Mouse (Mus musculus) limb, embryonic 12.5 days (tissue): ENCODE measurements at regions not wholly inside any gene's neighbourhood (a gene's known extent, or its start where the extent isn't known, plus 50 kb on each side); places are given as distances from the start of the nearest gene placed in this dataset. TPM values are rescaled to one million over a fixed set of nuclear protein-coding genes. Genes with fewer than 3 reads are reported as not detected.

Experiments used
- ATAC-seq: fragments of 200-750 bp; cut with Nextera tagmentation; 2 replicates; pipeline ENCODE4 v1.8.0; 2017; ENCODE audit warnings: low read depth, moderate TSS enrichment; ENCODE audit not compliant: insufficient number of reproducible peaks, insufficient read depth, low FRiP score, low TSS enrichment
- H3K27ac ChIP-seq: fragments of 300-500 bp; sonication (generic); 2 replicates; pipeline ENCODE4 v1.5.1; 2016; ENCODE audit warnings: mild to moderate bottlenecking, moderate library complexity
- H3K27me3 ChIP-seq: fragments of 300-500 bp; sonication (generic); 2 replicates; pipeline ENCODE4 v1.6.1; 2016; ENCODE audit warnings: mild to moderate bottlenecking, moderate library complexity
- H3K36me3 ChIP-seq: fragments of 300-500 bp; sonication (generic); 2 replicates; pipeline ENCODE4 v1.6.1; 2016; ENCODE audit warnings: mild to moderate bottlenecking, moderate library complexity
- H3K4me1 ChIP-seq: fragments of 300-500 bp; sonication (generic); replicated peaks from 2 replicates; pipeline ENCODE4 v1.6.1; 2016
- H3K4me2 ChIP-seq: fragments of 300-500 bp; sonication (generic); 2 replicates; pipeline ENCODE4 v1.6.1; 2016; ENCODE audit warnings: mild to moderate bottlenecking, moderate library complexity
- H3K4me3 ChIP-seq: fragments of 300-500 bp; sonication (generic); replicated peaks from 2 replicates; pipeline ENCODE4 v1.5.1; 2016; ENCODE audit warnings: mild to moderate bottlenecking
- H3K9ac ChIP-seq: fragments of 300-500 bp; sonication (generic); replicated peaks from 2 replicates; pipeline ENCODE4 v1.6.1; 2016; ENCODE audit warnings: mild to moderate bottlenecking, moderate library complexity
- H3K9me3 ChIP-seq: fragments of 300-500 bp; sonication (generic); 2 replicates; pipeline ENCODE4 v1.6.1; 2016; ENCODE audit warnings: mild to moderate bottlenecking, moderate library complexity
- WGBS: fragments of 180-500 bp; shearing (Covaris S2); methylation state at CpG from one replicate; pipeline ENCODE4 v1.1.7; 2016; 5-methylcytosine and 5-hydroxymethylcytosine counted together
- microRNA-seq: library from miRNA; unstranded; fragments of <30 nt; microRNA quantifications from one replicate; pipeline ENCODE4, GENCODE M21; 2017

GRCm38 (mm10) chr2:172148736-172149135, 99.6 kb upstream of the Mc3r start:
- no peak overlapping the region for H3K4me3 ChIP-seq
- no peak overlapping the region for H3K4me2 ChIP-seq
- H3K36me3 ChIP-seq: no peaks in the 10 kb centered on the region
- H3K9me3 ChIP-seq: peaks cover 9% of the 10 kb centered on the region; the same call in 1 of the 2 replicates
- H3K27me3 ChIP-seq: no peaks in the 10 kb centered on the region
- no peak overlapping the region for H3K9ac ChIP-seq
- 88% methylated on average over 4 of the region's 4 CpGs for whole genome bisulfite sequencing
- ATAC-seq: no peak
- H3K27ac ChIP-seq: no peak overlapping the region
- no peaks in the 10 kb centered on the region for H3K4me1 ChIP-seq

- no peak overlapping the region for H3K27ac ChIP-seq
- WGBS: 91% methylated on average over 4 of the region's 4 CpGs
- no peak overlapping the region for H3K4me2 ChIP-seq
- ATAC-seq: no peak
- H3K9me3 ChIP-seq: peaks cover 9% of the 10 kb centered on the region; the same call in 1 of the 2 replicates
- no peaks in the 10 kb centered on the region for H3K27me3 ChIP-seq
- no peaks in the 10 kb centered on the region for H3K4me1 ChIP-seq
- no peaks in the 10 kb centered on the region for H3K36me3 ChIP-seq
- H3K4me3 ChIP-seq: no peak overlapping the region
- H3K9ac ChIP-seq: no peak overlapping the region
Measured at GRCm38 (mm10) chr2:172149734-172150133, 98.6 kb upstream of the Mc3r start.

DNA sequence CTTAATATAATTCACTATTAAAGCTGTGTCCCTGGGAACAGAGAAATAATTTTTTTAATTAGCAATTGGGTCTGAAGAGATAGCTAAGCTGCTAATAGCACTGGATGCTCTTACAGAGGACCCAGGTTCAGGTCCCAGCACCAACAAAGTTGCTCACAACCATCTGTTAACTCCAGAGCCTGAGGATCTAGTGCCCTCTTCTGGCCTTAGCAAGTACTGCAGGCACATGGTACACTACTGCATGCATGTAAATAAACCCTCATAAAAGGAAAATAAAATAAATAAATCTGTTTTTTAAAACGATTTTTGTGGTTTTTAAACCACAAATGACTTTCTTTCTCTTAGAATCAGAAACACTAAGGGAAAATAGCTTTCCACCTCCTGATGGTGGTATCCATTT, 97.4 kb upstream of the Mc3r start:
- Histone ChIP-seq H3K36me3 (no peaks in the 10 kb centered on the region), H3K4me3 (no peak overlapping the region), H3K4me1 (no peaks in the 10 kb centered on the region), H3K27me3 (no peaks in the 10 kb centered on the region), H3K9ac (no peak overlapping the region), H3K4me2 (no peak overlapping the region), H3K27ac (no peak overlapping the region), H3K9me3 (peaks cover 9% of the 10 kb centered on the region; the same call in 1 of the 2 replicates)
- no peak for ATAC-seq
- WGBS: 69% methylated on average over 1 of the region's 1 CpGs

DNA sequence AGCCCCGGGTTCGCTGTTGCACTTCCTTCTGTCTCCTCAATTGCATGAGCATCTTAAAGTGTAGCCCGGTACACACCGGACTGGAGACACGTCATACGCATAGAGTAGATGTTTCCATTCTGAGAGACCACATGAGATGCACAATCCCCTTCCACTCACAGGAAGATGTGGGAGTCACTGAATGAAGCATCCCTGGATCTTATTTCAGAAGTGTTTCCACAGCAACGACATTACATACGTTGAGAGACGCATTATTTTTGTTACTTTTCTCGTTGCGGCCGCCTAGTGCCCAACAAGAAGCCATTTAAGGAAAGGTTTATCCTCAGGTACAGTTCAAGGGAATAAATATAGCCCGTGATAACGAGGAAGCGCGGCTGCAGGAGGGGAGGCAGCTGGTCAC, 88.4 kb upstream of the Mc3r start:
- peaks cover 1% of the 10 kb centered on the region for H3K9me3 ChIP-seq
- no peaks in the 10 kb centered on the region for H3K27me3 ChIP-seq
- no peak overlapping the region for H3K4me3 ChIP-seq
- ATAC-seq: no peak
- no peaks in the 10 kb centered on the region for H3K36me3 ChIP-seq
- H3K27ac ChIP-seq: no peak overlapping the region
- H3K4me2 ChIP-seq: no peak overlapping the region
- 91% methylated on average over 16 of the region's 16 CpGs for WGBS
- no peak overlapping the region for H3K9ac ChIP-seq
- no peaks in the 10 kb centered on the region for H3K4me1 ChIP-seq

DNA sequence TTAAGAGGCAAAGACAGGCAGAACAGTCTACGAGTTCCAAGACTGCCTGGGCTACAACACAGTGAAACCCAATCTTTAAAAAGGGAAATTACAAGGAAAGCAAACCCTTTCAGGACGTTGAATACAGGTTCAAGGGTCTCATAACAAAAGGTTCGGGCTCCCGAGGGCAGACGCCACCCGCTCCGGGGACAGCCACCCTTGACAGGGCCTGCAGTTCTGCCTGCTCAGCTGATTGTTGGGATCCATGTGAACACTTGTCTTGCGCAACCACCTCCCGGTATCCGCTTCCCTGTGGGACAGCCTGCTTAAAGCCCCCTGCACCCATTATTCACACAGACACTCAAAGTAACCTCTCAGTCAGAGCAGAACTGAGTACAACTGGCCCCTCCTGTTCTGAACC, 70.9 kb upstream of the Mc3r start:
- H3K4me1 ChIP-seq: no peaks in the 10 kb centered on the region
- ATAC-seq: no peak
- no peaks in the 10 kb centered on the region for H3K36me3 ChIP-seq
- 89% methylated on average over 10 of the region's 10 CpGs for WGBS
- H3K27ac ChIP-seq: no peak overlapping the region
- H3K9ac ChIP-seq: no peak overlapping the region
- no peaks in the 10 kb centered on the region; the same call in 1 of the 2 replicates for H3K9me3 ChIP-seq
- no peak overlapping the region for H3K4me3 ChIP-seq
- no peaks in the 10 kb centered on the region for H3K27me3 ChIP-seq
- no peak overlapping the region for H3K4me2 ChIP-seq

DNA sequence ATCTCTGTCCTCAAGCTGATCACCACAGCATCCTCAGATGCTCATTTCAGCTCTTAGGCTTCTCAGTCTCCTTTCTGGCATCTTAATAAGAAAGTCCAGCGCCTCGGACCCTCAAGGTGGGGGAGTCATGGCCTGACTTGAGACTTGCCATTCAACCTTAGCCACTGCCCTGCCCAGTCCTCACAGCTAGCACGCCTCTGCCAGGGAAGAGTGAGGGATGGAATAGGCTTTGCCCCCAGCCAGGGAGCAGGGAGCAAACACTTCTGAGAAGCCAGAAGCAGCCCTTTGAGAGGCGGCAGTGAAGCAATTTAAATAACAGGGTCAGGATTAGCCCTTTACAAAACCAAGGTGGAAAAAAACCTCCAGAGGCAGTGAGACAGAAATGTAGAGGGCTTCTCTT, 69.0 kb upstream of the Mc3r start:
- no peaks in the 10 kb centered on the region for H3K4me1 ChIP-seq
- H3K9ac ChIP-seq: no peak overlapping the region
- no peak overlapping the region for H3K27ac ChIP-seq
- no peak for ATAC-seq
- H3K4me3 ChIP-seq: no peak overlapping the region
- H3K4me2 ChIP-seq: no peak overlapping the region
- H3K27me3 ChIP-seq: no peaks in the 10 kb centered on the region
- 61% methylated on average over 4 of the region's 4 CpGs for WGBS
- H3K36me3 ChIP-seq: no peaks in the 10 kb centered on the region
- no peaks in the 10 kb centered on the region; the same call in 1 of the 2 replicates for H3K9me3 ChIP-seq

DNA sequence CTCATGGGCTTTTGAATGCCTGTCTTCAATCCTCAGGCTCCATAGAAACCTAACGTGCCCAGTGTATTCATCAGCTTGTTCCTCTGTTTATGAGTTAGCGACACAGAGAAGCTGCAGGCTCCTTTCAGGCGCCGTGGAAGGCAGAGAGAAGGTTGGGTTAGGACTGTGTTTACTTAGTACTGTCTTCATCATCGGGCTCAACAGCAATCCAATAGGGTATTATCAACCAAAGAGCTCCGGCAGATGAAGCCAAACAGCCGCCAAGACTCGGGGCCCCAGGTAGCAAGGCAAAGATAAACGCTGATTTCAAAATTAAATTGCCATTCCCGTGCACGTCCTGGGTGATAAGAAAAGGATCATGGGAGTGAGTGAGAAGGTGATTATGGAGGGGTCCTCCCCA, 50.5 kb upstream of the Mc3r start:
- 81% methylated on average over 11 of the region's 11 CpGs for WGBS
- no peaks in the 10 kb centered on the region for H3K36me3 ChIP-seq
- no peaks in the 10 kb centered on the region for H3K9me3 ChIP-seq
- H3K4me3 ChIP-seq: no peak overlapping the region
- ATAC-seq: no peak
- no peaks in the 10 kb centered on the region for H3K27me3 ChIP-seq
- H3K4me1 ChIP-seq: no peaks in the 10 kb centered on the region
- H3K4me2 ChIP-seq: no peak overlapping the region
- no peak overlapping the region for H3K27ac ChIP-seq
- no peak overlapping the region for H3K9ac ChIP-seq

Small RNA genes lying in the stretch of these regions (microRNA-seq; reads per million reads assigned to microRNA genes)
- gene Gm44301: not detected
